Mouse (Mus musculus): ENCODE results near the gene Dysf.

Dysf gene

GRCm38 (mm10) chr6:84167612-84168011, 159.2 kb downstream of the Dysf start:
- DNase-seq (ENCODE audit: low read depth, low spot score) = no peak

- no peak for DNase-seq (ENCODE audit: low read depth, low spot score)
Observed at GRCm38 (mm10) chr6:84168571-84168970, 160.2 kb downstream of the Dysf start.

GRCm38 (mm10) chr6:84173626-84174025, 165.2 kb downstream of the Dysf start:
- no peak for DNase-seq (ENCODE audit: low read depth, low spot score)

GRCm38 (mm10) chr6:84178776-84179405, 170.5 kb downstream of the Dysf start:
- DNase-seq (ENCODE audit: low read depth, low spot score) = no peak

GRCm38 (mm10) chr6:84181452-84181851, 173.1 kb downstream of the Dysf start:
- DNase-seq (ENCODE audit: low read depth, low spot score) = peak; percentile 52

- DNase-seq (ENCODE audit: low read depth, low spot score) = no peak
Observed at GRCm38 (mm10) chr6:84191656-84192250, 183.4 kb downstream of the Dysf start.

GRCm38 (mm10) chr6:84196511-84196910, 188.1 kb downstream of the Dysf start:
- no peak for DNase-seq (ENCODE audit: low read depth, low spot score)

GRCm38 (mm10) chr6:84197811-84198213, 189.4 kb downstream of the Dysf start:
- no peak for DNase-seq (ENCODE audit: low read depth, low spot score)

GRCm38 (mm10) chr6:84201721-84202490, 193.5 kb downstream of the Dysf start:
- no peak for DNase-seq (ENCODE audit: low read depth, low spot score)

- DNase-seq (ENCODE audit: low read depth, low spot score) = no peak
Observed at GRCm38 (mm10) chr6:84205611-84206010, 197.2 kb downstream of the Dysf start.

- DNase-seq (ENCODE audit: low read depth, low spot score) = no peak
Observed at GRCm38 (mm10) chr6:84208589-84208988, 200.2 kb downstream of the Dysf start.

- DNase-seq (ENCODE audit: low read depth, low spot score) = peak; percentile 59
Observed at GRCm38 (mm10) chr6:84209736-84210434, 201.5 kb downstream of the Dysf start.

GRCm38 (mm10) chr6:84211473-84211872, 203.1 kb downstream of the Dysf start:
- peak; percentile 71 for DNase-seq (ENCODE audit: low read depth, low spot score)

- peak; percentile 72 for DNase-seq (ENCODE audit: low read depth, low spot score)
Observed at GRCm38 (mm10) chr6:84213101-84213500, 204.7 kb downstream of the Dysf start.

GRCm38 (mm10) chr6:84217216-84217933, 209.0 kb downstream of the Dysf start:
- no peak for DNase-seq (ENCODE audit: low read depth, low spot score)

GRCm38 (mm10) chr6:84219119-84219518, 210.7 kb downstream of the Dysf start:
- DNase-seq (ENCODE audit: low read depth, low spot score) = no peak

GRCm38 (mm10) chr6:84224861-84225260, 216.5 kb downstream of the Dysf start:
- DNase-seq (ENCODE audit: low read depth, low spot score) = peak; percentile 96

- peak; percentile 95 for DNase-seq (ENCODE audit: low read depth, low spot score)
Observed at GRCm38 (mm10) chr6:84225587-84225986, 217.2 kb downstream of the Dysf start.

- no peak for DNase-seq (ENCODE audit: low read depth, low spot score)
Observed at GRCm38 (mm10) chr6:84228196-84228595, 219.8 kb downstream of the Dysf start.

- DNase-seq (ENCODE audit: low read depth, low spot score) = no peak
Observed at GRCm38 (mm10) chr6:84228786-84229185, 220.4 kb downstream of the Dysf start.

- no peak for DNase-seq (ENCODE audit: low read depth, low spot score)
Observed at GRCm38 (mm10) chr6:84229739-84230138, 221.3 kb downstream of the Dysf start.
